Mouse (Mus musculus): Measurements from ENCODE around the gene Mrnip.

- TF ChIP-seq CTCF (IDR thresholded peaks at IDR 0.05; ENCODE audit: extremely low read depth, insufficient read length, insufficient replicate concordance, low read depth, low read length) (no peak), POLR2A (IDR thresholded peaks at IDR 0.05; ENCODE audit: low read depth, low read length) (no peak)
Measured at GRCm38 (mm10) chr11:50145529-50145928, 28.7 kb upstream of the Mrnip start.
